Mouse (Mus musculus): Measurements from ENCODE around the gene Rps6ka2.
"Not testable (repeated sequence)": the region's sequence is repeated elsewhere in the genome, so short reads cannot be mapped to it uniquely, and the experiment has no call there.

Gene Rps6ka2

DNA sequence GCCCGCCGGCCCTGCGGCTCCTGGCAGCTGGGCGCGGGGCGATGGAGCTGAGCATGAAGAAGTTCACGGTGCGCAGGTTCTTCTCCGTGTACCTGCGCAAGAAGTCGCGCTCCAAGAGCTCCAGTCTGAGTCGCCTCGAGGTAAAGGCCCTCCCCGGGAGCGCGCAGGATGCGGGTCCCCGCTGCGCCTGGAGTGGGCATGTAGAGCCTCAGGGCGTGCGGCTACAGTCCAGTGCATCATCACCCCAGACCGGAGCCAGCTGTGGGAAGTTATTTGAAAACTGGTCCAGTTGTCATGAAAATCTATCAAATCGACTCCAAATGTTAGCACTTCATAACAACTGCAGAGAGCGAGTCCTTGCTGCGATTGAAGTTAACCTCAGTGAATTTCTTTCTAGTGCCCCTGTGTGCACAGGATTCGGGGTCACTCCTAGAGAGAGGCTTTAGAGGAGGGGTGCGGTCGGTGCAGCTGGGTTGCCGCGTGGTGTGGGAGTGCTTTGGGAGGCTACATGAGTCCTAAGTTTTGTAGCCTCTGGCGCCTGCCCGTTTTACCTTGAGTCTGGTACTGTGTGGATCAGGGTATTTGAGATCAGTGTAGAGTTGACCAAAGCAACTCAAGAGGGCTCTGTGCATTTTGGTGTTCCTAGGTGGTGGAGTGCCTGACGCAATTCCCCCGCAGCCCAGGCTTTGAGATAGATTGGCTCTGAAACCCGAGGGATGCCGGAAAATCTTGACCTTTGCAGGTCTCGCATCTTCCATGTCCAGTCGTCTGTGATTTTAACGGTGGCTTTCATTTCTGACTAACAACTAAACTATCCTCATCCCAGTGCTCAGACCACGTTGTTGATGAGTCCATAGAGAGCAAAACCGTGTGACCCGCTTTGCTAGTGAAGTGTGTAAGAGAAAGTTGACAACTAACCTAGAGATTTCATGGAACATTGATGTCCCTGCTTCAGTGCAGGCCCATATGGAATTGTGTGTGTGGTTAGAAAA lies 685 bp downstream of the Rps6ka2 start:
- no peak for DNase-seq (ENCODE audit: low spot score in 2 of 2)

DNA sequence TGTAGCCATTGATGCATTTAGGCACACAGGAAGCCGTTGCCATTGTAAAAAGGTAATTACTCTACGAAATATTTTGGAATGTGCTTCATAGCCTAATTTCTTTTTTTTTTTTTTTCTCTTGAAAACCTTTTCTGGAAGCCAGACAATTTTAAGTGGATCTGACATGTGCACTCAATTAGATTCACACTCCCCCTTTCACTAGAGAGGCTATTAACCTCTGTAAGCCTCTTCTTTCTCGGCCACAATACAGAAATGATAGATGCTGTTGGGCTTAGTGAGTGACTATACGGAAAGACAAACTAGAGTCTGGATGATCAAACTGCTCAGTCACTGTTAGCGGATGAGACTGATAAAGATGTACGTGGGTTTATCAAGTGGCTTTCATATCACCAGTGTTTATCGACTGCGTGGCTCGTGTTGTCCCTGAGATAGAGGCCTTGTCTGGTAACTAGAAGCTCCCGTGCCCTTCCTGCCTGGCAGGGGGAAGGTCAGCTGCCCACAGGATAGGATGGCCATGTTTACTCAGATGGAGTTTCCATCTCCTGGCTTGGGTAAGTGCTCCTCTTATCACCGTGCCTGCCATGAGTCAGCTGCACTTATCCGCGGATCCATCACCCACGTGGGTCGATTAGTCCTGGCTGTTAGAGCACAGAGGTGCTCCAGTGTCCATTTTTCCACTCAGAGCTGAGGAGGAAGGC lies 3.6 kb downstream of the Rps6ka2 start:
- no peak for DNase-seq (ENCODE audit: low spot score in 2 of 2)

DNA sequence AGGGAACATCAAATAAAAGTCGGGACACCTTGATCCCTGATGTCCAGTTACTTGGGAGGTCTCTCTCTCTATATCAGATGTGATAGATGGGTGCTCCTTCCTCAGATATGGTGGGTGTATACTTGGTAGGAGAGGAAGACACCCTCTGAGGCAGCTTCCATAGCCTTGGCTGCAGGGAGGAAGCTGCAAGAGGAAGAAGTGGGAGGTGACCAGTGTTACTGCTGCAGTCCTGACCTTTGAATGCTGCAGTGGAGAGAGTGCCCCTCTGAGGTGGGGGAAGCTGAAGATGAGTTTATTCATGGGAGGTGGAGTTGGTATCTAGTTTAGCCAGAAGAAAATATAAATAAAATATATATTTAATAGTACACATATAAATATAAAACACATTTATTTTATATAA lies 5.4 kb downstream of the Rps6ka2 start:
- DNase-seq (ENCODE audit: low spot score in 2 of 2), result no peak

DNA sequence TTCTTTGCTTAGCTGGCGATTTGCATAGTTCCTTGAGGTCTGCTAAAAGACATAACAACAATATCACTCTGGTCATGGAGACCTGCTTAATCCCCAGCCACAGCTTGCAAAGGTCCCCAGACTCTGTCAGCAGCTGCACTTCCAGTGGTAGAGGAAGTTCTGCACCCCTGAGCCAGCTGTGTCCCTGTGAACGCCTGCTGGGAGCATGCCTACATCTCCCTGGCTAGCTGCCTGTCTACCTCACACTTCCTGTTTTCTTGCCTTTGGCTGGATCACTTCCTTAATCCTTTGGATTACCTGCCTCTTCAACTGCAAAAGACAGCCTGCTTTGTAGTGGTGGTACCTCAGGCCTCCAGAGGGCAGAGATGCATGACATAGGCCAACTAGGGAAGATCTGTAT lies 6.5 kb downstream of the Rps6ka2 start:
- no peak for DNase-seq (ENCODE audit: low spot score in 2 of 2)

DNA sequence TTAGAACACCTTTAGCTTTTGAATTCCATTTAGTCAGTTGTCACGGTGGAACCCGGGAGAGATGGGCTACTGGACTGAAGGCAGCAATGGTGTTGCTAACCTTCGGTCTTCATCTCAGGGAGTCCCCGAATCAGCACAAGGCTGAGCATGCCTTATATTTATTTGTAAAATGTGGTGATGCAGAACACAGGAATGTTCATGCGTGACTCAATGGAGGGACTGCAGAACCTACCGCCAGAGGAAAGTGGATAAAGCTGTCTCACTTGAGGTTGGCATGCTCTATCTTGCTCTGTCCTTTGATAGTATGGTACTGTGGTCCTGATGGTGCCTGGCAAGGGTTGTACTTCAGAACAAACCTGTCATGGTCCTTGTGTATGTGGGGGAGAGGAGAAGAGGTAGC lies 8.3 kb downstream of the Rps6ka2 start:
- no peak for DNase-seq (ENCODE audit: low spot score in 2 of 2)

DNA sequence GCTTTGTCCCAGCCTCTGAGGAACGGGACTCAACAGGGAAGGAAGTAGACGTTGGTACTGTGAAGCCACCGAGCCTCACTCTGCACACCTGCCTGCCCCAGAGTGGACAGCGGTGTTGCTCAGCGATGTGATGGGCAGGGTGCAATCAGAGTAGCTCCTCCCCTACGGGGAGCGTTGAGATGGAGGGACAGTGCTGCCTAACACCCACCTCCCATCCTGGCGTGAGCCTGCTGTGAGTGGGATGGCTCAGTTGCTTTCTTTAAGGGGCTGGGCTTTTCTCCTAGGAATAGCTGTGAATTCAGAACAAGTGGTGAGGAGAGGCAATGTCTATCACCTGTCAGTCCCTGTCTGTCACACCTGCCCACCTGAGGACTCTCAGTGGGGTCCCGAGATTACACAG lies 12.3 kb downstream of the Rps6ka2 start:
- no peak for DNase-seq (ENCODE audit: low spot score in 2 of 2)

DNA sequence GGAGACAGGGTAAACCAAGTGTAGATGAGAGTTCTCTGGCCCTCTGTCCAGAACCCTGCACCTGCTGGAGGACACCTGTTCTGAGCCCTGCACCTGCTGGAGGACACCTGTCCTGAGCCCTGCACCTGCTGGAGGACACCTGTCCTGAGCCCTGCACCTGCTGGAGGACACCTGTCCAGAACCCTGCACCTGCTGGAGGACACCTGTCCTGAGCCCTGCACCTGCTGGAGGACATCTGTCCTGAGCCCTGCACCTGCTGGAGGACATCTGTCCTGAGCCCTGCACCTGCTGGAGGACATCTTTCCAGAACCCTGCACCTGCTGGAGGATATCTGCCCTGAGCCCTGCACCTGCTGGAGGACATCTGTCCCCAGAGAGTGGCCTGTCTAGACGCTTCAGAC lies 17.1 kb downstream of the Rps6ka2 start:
- not testable (repeated sequence) for DNase-seq (ENCODE audit: low spot score in 2 of 2)

DNA sequence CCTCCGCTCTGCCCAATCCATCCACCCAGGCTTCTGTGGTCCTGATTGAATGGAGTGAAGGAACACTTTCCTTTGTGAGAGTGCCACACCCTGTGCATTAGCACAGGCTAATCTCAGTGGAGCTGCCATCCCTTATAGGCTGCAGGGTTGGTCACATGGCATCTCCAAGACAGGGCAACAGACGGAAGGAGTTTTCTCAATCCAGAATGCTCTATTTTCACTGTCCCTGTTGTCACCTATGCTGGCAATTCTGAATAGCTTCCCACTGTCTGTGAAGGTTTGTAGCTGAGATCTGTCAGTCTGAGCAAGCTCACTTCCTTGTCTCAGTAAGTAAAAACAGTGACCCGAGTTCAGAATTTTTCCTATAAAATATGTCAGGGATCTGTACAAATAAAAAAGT lies 19.5 kb downstream of the Rps6ka2 start:
- no peak for DNase-seq (ENCODE audit: low spot score in 2 of 2)

DNA sequence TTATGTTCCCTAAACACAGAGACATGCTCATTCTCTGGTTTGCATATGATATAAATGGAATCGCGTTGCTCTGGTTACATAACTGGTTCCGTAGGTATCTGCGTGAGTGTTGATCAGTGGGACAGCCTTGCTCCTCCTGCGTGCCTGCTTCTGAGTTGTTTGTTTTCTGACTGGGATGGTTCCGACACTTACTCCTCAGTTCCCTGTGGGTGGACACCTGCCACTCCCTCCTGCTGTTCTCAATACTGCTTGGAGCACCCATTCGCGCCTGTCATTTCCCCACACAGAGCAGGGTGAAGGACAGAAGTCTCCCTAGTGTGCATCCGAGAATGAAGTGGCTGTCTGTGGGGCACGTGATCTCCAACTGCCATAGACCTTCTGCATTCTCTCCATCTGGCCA lies 20.1 kb downstream of the Rps6ka2 start:
- DNase-seq (ENCODE audit: low spot score in 2 of 2), result no peak

DNA sequence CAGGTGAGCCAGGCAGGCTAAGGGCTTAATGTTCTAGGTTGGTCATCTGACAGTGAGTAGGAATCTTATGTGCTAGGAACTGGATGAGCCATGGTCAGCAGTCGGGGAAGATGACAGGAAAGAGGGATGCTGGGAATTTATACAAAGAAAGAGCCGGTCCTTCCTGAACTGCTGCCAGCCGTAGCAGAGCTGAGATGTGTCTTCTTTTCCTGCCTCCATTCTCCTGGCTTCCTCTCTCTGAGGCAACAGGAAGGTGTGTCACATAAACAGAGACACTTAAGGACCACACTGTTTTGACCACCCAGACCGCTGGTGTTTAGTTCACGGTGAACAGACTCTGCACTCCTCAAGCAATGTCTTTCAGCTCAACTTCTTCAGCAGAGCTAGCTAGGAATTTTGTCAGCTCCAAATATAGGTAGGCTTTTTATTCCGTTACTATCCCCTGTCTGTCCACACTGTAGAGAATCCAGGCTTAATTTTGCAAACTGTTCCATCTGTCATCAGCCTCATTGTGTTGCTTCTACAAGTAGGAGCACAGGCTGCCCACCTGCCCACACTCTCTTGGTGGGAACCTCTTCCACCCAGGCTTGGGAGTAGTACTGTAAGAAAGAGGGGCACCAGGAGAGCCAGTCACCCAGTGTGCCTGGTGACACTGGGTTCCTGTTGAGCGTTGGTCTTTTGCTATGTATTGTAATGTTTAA lies 24.4 kb downstream of the Rps6ka2 start:
- DNase-seq (ENCODE audit: low spot score in 2 of 2), result no peak

DNA sequence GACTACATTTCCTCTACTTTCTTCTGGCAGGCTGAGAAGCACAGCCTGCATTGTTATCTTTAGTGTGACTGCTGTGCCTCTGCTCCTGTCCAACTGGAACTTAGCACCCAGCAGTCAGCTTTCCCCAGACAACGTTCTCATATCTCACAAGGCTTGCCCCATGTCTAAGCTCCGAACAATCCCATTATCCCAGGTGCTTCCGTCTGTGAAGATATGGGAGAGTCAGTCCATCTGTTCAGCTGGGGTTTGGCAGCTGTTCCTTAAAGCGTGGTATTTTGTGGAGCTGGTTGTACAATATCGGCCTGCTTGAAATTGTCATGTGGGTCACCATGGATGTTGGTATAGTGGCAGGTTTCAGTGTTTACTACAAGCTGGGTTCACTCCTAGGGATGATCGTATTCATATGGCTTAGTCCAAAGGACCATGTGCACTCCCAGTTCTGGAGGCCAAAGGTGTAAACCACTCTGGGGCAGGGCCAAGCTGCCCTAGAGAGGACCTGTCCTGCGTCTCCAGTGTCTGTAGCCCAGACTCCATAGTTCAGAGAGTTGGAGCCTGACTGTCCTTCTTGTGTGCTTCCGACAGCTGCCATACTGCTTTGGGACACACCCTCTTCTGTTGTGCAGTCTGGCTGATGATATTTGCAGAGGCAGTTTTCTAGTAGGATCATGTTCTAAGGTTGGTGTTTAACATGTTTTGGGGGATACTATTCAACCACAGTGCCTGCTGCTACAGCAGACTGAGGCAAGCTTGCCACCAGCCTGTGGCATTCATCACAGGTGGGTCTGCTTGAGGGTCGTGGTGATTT lies 27.4 kb downstream of the Rps6ka2 start:
- no peak for DNase-seq (ENCODE audit: low spot score in 2 of 2)

DNA sequence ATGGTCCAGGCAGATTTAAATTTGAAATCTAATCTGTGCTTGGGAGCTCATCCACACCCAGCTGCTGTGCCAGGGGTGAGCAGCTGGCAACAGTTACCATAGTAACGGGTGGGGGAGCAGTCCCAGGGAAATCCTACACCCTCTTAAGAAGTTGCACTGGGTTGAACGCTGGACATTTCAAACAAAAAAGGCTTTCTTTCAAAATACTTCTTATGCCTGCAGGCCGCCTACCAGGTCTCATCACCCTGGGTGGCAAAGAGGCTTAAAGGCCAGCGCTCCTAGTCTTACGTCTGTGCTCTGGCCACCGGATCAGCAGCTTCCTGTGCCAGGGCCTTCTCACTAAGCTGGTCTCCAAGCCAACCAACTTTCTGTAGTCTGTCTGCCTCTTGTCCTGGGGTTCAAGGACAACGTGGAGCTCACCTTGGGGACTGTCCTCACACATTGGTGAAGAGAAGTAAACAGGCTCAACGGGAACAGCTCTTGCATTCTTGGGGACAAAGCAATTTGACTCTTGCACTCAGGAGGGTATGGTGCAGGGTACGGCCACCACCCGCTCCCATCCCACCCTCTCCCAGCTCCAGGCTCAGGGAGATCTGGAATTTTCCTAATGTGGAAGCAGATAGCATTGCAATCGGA lies 35.0 kb downstream of the Rps6ka2 start:
- no peak for DNase-seq (ENCODE audit: low spot score in 2 of 2)

DNA sequence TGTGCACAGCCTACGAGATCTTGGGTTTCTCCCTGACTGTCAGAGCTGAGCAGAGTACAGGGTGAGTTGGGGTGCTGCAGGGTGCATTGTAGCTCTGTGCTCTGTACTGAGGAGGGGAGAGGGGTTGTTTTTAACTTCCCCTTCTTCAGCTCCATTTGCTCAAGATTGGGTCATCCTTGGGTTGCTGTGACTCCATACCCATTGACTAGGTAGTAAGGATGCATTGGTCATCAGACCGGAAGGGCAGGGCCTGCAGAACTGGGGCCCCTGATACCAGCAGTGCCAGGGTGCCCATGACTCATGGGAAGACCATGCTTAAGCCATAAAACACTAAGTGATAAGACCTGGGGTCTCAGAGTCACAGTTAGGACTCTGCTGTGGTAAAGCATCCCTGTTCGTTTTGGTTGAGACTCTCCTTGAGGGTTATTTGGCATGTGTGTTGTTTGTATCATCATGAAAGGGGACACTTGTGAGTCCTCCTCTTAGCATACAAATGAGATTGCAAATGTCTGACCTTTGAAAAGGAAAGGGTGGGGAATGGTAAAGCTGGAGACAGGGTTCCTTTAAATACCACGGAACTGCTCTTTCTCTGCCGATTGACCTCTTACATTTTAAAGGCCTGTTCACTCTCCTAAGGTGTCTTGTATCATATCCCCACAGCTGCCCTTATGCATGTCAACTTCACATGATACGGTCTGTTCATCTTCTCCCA lies 36.7 kb downstream of the Rps6ka2 start:
- DNase-seq (ENCODE audit: low spot score in 2 of 2), result no peak

DNA sequence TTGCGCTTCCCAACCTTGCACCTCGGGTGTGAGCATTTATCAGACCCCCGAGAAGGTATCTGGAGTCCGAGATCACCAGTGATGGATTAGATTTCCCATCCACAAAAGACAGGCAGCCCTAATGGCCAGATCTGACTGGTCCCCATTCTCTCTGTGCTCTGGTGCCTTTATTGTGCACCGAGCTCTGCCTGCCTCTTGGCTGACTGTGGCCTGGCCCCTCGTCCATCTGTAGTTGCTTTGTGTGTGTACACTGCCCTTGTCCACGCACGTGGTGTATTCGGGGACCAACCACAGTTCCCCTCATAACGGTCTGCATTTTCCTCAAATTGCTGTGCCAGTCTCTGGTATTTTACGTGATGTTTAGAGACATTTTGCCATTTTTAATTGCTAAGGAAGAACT lies 40.7 kb downstream of the Rps6ka2 start:
- no peak for DNase-seq (ENCODE audit: low spot score in 2 of 2)

DNA sequence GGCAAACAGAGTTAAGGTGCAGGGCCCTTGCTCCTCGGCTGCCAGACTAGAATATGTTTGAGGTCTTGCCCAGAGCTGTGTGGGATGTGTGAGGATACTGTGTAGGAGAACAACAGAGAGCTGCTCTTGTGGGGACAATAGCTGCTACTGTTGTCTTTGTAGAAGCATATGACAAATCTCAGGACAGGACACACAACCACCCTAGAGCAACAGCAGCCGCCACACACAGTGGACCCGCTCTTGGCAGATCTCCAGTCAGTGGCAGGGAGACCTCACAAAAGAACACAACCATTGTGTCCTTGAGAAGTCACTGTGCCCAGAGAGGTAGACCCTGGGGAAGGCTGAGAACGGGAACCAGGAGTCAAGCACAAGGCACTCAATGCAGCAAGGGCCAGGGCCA lies 42.0 kb downstream of the Rps6ka2 start:
- DNase-seq (ENCODE audit: low spot score in 2 of 2), result no peak

DNA sequence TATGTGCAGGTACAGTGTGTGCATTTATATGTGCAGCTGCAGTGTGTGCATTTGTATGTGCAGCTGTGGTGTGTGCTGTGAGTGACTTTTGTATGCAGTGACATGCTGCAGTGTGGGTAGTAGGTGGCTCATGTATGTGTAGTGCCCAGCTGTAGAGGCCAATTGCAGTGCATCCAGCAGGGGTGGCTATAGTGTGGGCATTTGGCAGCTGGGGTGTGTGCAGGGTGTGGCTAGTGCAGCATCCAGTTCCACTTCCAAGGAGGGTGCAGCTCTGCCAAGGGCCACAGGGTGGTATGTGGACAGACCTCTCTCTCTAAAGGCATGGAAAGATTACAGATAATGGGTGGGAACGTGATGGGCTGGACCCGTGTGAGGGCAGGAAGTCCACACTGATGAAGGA lies 43.3 kb downstream of the Rps6ka2 start:
- no peak for DNase-seq (ENCODE audit: low spot score in 2 of 2)

DNA sequence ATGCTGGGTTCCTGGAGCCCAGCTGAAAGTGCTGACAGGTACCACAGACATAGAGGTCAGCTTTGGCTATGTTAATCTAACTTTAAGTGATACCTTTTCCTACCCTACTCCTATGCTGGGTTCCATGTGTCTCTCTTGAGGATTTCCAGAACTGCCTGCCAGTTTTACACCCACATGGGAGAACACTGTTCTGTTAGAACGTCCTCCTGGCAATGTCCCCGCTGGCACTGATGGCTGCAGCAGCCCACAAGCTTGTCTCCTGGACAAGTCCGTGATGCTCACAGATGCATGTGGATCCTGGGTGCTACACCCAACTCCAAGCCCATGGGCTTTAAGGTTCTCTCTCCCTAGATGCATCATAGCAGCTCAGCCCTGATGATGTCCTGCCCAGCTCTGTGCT lies 44.1 kb downstream of the Rps6ka2 start:
- DNase-seq (ENCODE audit: low spot score in 2 of 2), result no peak

DNA sequence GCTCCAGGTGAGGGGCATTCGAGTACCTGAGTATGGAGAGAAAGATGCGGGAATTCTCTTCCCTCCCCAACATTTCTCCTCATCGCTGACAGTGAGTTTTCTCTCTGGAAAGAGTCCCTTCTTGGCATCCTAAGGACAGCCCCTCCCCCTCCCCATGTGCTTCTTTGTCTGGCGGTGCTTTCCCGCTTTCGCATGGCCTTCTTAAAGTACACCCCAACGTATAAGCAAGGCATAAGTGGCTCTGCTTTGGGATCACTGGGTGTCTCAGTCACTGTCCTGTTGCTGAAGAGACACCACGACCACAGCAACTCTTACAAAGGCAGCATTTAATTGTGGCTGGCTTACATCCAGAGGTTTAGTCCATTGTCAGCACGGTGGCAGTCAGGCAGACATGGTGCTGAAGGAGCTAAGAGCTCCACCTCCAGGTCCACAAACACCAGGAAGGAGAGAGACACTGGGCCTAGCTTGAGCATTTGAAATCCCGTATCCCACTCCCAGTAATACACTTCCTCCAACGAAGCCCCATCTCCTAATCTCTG lies 47.9 kb downstream of the Rps6ka2 start:
- DNase-seq (ENCODE audit: low spot score in 2 of 2), result no peak

DNA sequence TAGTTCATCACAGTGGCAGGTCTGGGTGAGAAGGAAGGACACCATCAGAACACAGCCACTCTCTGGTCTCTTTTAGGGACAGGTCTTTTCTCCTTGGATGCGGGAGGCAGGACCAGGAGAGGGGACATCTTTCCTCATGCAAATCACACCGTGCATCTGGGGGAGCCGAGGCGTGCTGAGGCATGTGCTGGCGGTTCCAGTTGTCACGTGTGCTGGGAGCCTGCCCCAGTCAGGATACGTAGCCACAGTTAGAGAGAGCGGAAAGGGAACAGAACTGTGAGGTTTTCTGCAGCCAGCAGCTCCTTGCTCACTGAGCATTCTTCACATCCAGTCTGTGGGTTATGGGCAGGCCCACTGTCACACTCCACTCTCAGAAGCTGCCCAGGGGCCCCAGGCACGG lies 48.5 kb downstream of the Rps6ka2 start:
- no peak for DNase-seq (ENCODE audit: low spot score in 2 of 2)

DNA sequence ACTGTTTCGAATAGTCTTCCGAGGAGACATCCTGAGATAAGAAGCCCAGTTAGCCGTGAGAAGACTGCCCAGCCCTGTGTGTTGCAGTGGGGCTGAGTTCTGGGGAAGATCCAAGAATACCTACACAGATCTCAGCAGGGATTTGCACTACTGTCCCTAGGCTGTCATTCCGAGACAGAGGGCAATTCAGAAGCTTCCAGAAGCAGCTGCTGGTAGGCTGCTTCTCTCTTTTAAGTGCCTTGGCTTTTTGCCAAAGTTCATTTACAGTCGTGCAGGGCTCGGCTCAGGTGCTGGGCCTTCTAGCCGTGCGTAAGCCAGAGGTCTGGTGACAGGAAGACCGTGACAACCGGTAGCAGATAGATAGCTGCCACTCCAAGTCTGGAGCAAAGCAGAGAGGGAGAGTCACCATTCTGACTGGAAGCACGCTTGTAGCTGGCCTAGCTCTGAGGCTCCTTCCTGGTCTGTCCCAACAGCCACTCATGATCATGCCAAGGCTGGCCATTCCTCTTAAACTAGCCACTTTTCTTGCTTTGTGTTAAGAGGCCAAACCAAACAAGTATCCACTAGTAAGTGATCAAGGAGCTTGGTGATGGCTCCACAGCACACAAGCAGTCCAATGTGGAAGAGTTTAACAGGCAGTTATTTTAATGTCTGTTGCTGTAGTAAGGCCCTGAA lies 49.3 kb downstream of the Rps6ka2 start:
- no peak for DNase-seq (ENCODE audit: low spot score in 2 of 2)

Measured in natural killer cell, adult 2 months (primary cell).